Mouse (Mus musculus): ENCODE measurements around the gene Jakmip3.

GRCm38 (mm10) chr7:139095282-139095681 lies 154.8 kb downstream of the Jakmip3 start:
- TF ChIP-seq CTCF (IDR thresholded peaks at IDR 0.05; ENCODE audit: control insufficient read depth, insufficient read depth, insufficient read length) (no peak), MAX (IDR thresholded peaks at IDR 0.05) (no peak)
